Mouse (Mus musculus) ovary, adult 18-20 months (tissue): ENCODE measurements at regions not wholly inside any gene's neighbourhood (a gene's known extent, or its start where the extent isn't known, plus 50 kb on each side); places are given as distances from the start of the nearest gene placed in this dataset.

ENCODE experiments used
- DNase-seq: peaks from one replicate; pipeline ENCODE4 v3.0.0; 2022; ENCODE audit warnings: low spot score, mixed read lengths

DNA sequence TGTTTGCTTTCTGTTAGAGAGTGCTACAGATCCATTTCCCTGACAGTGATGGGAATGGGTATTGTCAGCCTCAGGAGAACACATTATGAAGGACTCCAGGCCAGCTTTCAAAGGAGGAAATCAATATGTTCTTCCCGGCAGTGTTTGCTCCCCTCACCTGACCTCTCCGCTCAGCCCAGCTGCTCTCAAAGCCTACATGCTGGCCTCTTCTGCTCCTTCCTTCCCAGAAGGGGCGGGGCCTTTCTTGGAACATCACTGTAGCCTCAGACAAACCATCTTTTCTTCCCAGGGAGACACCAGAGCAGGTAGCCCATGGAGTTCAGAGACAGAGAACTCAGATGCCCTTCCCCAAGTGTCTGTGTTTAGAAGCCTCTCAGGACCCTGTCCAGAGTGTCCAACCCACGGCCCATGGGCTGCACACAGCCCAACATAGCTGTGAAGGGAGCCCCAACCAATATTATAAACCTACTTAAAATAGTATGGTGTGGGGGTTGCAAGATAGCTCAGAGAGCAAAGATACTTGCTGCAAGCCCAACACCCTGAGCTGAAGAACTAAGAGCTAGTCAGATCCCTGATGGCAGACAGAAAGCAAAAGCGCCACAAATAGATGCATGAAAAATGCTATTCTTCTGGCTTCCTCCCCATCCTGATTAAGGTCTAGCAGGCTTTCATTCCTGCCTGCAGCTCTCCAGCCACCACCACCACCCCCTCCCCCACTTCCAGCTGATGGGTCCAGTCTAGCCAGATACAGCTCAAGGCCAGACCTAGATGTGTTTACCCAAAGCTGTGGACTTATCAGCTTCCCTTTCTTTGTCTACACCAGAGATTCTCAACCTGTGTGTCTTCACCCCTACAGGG lies 141.8 kb upstream of the Hs6st1 start:
- peak; percentile 61 for DNase-seq

DNA sequence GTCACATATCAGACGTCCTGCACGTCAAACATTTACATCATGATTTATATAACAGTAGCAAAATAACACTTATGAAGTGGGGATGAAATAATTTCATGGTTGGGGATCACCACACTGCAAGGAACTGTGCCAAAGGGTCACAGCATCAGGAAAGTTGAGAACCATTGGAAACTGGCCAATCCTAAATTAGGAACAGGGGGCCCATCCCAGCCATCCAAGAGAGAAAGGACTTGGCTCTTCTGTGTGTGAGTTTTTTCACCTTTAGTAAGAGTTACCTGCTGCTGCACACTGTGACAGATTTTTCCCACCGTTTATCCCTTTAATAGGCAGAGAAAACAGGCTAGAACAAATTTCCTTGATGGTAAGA lies 141.2 kb upstream of the Hs6st1 start:
- no peak for DNase-seq

DNA sequence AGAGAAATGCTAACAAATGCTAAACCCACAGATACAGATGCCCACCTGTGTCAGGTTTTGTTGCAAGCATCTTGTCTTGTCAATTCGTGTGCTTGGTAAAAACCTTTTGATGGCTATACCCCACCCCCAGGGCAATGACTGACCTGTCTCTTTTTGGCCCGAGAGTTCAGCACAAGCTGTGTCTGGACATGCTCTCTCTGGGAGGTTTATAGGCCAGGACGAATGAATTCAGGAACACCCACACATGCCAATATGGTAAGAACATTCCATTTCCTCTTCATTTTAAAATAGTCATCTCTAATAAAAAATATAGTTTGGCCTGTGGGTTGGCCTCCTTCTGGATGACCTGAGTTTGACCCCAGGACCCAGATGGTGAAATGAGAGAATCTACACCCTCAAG lies 137.8 kb upstream of the Hs6st1 start:
- DNase-seq = no peak

DNA sequence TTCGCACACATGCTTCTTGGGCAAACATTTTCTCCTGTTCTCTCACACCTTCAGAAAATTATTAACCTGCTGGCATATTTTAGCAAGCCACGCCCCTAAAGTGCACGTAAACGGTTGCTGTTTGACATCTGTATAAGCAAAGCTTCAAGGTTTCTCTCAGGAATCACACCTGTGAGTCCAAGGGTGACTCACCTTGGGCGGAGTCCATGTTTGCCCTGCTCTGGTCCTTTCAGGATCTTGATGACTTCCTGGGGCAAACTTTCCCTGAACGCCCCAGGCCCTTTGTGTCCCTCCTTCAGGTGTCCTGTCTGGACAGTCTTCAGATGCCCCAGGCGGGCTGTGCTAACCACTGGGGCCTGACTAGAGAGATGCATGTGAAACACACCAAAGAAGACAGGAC lies 137.1 kb upstream of the Hs6st1 start:
- no peak for DNase-seq

DNA sequence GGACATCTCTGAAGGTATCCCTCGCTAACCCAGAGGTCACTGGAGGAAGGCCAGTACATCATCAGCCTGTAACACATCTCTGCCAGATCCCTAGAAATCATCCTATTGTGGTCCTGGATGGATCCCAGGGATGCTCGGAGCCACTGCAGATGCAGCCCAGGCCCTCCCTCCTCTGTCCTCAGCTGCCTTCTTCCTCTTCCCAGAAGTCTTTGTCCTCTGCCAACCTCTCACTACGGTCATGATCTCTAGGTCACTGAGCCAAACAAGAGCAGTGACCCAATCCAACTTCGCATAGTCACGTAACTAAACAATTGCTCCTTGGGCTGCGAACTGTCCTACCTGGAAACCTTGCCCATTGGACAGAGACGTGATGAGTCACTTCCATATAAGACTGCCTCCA lies 134.7 kb upstream of the Hs6st1 start:
- no peak for DNase-seq

DNA sequence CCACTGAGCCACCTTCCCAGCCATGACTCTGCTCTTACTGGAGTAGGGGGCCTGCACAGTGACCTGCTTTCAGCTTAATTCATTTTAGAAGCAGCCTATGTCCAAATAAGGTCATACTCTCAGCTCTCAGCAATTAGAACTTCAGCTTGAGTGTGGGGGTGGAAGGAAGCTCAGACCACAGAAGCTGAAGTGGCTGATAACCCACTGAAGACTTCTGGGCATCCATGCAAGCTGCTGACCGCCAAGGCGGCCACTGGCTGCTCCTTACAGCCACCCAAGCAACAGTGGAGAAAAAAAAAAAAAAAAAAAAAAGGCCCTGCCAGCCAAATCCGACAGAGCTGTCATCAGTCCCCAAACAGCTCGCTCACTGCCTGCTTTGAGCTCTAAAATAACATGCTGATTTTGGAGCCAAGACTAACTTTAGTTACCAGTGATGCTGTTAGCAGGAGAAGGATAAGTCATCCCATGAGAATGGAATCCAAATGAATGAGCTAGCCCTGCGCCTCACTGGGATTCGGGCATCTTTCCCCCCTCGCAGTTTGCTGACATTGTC lies 133.0 kb upstream of the Hs6st1 start:
- DNase-seq = no peak

DNA sequence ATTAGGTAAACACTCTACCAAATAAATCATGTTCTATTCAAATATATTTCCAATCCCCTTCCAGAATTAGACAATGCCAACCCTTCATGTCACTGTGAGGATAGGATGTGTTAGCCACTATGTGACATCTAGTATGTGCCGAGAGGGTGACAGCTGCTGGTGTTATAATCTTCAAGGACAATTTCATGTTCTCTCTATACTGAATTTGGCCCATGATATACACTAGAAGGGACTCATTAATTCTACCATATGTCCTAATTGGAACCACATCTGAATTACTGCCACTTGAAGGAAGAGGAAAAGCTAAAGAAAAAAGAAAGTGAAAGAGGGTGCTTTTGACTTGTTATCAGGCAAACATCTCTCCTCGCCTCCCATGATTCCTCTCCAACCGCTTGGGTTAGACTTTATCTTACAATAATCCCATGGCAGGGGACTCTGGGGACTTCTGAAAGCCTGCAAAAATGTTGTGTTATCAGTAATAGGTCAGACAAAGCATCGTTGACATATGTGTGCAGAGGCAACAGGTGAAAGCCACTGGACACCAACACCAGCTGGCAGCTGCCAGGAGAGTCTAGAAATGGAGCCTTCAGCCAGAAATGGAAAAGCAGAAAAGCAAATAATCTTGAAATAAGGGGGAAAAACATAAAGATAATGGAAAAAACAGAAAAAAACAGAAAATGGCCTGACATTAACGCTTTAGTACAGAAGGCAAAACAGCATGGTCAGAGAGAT lies 131.7 kb upstream of the Hs6st1 start:
- DNase-seq = no peak

DNA sequence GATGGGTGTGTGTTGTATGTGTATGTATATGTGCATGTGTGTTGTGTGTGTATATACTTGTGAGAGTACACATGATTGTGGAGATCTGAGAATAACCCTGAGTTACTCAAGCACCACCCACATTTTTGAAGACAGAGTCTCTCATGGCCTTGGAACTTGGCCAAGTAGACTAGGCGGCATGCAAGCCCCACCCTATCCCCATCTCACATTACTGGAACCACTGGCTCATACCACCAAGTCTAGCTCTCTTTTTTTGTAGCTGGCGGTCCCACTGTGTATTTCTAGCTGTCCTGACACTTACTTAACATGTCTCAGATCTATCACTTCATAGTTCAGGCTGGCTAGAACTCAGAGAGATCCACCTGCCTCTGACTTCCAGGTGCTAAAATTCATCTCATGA lies 128.0 kb upstream of the Hs6st1 start:
- DNase-seq = no peak

DNA sequence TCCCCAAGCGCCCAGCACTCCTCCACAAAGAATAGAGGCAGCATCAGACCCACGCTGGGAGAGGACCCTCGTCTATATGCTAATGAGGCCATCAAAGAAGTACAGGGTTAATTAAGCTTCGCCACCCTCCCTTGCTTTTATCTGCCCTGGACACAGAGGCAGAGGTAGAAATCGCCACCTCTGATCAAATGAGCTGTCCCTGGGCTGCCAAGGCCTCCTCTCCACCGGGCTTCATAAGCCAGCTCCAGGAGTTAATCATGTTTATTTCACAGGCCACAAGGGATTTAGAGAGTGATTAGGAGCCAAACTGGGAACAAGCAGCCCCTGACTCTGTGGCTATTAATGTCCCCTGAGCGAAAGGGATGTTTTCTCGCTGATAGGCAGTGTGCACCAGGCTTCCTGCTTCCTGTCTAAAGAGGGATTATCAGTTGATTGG lies 126.5 kb upstream of the Hs6st1 start:
- no peak for DNase-seq

DNA sequence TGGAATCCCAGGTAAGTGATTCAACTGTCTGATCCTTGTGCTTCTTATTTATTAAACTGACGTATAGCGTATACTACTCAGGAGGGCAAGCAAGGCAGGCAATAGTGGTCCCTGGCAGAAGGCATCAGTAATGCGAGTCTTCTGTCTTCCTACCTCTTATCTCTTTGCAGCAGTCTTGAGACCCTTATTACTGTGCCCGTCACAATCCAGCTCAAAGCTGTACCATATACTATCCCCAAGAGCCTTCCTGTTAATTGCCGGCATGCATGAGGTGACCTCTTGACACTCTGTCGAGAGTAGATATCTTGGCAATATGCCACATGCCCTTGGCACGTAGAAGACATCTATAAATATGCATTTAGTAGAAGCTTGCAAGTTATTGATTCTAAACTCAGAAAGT lies 126.0 kb upstream of the Hs6st1 start:
- no peak for DNase-seq

DNA sequence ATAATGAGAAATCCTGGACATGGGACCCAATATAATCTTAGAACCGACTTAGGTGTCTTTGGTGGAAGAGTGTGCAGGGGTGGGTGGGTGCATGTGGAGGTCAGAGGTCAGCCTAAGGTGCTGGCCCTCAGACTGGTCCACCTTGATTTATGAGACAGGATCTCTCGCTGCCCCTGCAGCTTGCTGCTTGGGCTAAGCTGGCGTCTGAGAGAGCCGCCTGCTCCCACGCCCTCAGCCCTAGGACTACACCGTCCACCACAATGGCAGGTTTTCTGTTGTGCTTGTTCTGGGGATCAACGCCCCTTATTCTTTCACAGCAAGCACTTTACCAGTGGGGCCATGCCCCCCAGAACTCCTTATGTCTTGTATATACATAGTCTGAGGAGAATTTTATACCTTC lies 124.4 kb upstream of the Hs6st1 start:
- no peak for DNase-seq

DNA sequence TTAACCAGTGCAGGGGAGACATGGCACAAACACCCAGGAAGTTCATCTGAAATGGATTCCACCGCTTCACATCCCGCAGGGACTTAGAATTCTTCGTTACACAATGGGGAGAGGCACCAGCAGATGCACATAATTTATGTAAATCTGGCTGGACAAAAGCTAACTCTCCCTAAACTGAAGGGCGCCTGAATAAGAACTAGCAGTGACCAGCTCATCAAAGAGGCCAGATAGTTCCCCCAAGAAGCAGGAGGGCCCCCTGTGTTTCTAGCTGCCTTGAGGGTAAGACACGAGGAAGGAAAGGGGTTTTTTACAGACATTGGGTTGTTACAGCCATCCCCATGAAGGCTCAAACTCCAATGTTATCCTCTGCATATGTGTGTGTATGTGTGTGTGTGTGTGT lies 123.8 kb upstream of the Hs6st1 start:
- DNase-seq = no peak

DNA sequence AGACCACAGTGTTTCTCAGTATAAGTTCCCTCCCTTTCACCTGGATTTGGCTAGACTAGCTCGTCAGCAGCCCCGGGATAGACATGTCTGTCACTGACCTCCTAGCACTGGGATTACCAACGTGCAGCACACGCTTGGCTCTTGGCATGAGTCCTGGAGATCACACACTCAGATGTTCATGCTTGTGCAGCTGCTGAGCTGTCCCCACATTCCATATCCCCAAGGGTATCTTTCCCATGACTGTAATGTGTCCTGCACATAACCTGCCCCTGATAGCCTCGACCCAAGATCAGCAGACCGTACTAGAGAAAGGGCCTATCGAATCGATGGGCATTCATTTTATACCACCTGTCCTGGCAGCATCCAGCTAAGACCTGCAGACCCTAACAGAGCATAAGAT lies 123.4 kb upstream of the Hs6st1 start:
- DNase-seq = no peak

DNA sequence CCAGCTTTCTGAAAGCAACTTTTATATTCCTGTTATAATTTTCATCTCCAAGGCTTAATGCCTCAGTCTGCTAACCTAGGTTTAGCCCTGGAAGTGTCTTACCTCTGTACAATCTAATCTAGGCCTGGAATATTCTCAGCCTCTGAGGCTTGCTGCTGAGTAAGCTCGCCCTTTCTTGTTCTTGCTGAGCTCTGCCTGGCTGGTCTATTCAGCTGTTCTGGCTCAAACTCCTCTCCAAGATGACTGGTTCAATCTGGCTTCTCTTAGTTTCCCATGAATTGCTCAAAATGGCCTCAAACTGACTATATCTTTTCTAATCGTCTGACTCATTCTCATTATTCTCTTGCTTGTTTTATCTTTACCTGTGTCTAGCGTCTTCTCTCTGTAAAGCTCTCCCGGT lies 122.6 kb upstream of the Hs6st1 start:
- DNase-seq = no peak

DNA sequence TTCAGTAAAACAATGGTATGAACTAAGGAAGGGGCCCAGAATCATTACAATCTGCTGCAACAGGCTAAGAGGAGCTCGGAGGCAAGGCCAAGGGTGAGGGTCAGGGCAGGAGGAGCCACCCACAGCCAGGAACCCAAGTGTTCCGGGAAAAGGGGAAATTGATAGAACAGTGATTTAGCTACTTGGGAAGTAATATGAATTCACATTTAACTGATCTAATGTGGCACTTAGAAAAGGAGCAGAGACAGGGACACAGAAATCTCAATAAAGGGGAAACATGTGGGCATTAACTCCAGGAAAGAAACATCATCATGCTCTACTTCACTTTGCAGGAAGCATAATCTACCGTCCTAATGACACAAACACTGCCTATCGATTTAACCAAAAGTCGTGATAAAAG lies 120.1 kb upstream of the Hs6st1 start:
- DNase-seq = no peak

DNA sequence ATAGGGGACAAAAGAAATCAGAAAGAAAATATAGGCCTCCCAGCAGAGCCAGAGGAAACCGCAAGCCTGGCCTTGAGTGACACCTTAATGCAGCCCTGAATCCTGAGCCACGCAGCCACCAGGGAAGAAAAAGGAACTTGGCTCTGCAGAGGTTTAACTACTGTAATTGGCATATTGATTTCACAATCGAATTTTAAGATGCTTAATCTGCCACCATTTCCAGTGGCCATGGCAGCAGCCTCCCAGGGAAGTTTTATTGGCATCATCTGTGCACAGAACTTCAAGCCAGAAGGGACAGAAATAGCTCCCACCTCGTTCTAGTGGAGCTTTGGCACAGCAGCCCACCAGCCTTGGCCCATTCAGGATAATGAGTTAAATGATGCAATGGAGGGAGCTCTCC lies 117.1 kb upstream of the Hs6st1 start:
- DNase-seq = no peak

DNA sequence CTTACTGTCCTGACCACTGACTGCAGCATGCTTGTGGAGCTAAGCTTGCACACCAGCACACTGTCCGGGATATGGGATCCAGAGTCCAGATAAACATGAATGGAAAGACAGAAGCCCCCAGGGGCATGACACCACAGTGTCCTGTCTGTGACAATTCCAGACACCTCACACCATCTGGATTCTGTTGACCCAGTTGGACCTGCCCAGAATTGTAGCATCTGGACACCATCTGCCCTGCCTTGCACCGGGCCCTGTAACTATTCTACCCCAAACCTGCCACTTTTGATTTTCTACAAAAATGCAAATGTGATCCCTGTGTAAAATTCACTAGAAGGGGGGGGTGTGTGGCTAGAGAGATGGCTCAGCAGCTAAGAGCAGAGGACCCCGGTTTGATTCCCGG lies 114.5 kb upstream of the Hs6st1 start:
- DNase-seq = no peak

DNA sequence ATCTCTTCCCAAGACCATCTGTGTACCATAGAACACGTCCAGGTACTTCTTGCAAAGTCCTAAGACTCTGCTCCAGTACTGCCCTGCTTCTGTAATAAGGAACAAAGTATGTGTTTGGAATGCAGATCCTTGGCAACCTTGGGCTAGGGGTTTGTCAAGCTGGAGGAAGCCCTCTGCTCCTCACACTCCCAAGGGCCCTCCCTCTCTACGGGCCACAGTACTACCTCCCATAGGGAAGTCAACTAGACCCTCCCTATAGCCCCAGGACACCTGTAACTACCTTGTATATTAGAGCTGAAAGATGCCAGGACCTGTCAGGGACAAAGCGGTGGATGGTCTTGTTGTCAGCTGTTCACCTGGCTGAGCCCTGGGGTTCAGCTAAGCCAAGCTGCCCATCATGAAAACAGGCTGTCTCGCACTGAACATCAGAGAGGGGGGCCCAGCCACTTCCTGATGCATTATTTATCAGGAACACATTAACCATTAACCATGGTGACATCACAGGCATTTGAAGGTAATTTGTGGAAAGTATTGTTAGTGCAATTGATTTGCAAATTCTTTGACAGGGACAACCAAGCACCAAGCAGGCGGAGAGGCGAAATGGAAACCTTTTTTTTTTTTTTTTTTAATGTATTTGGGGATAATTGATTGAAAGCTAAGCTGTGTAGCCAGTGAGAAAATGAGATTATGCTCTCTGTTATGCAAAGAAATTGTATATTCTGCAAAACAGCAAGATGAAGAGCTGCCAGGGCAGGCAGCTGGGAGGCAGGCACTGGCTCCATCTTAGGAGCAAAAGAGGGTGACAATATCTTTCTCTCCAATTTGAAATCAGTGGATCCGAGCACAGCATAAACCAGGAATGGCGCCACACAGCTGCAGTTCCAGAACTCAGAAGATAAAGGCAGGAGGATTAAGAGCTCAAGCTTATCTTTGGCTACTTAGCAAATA lies 110.5 kb upstream of the Hs6st1 start:
- no peak for DNase-seq

DNA sequence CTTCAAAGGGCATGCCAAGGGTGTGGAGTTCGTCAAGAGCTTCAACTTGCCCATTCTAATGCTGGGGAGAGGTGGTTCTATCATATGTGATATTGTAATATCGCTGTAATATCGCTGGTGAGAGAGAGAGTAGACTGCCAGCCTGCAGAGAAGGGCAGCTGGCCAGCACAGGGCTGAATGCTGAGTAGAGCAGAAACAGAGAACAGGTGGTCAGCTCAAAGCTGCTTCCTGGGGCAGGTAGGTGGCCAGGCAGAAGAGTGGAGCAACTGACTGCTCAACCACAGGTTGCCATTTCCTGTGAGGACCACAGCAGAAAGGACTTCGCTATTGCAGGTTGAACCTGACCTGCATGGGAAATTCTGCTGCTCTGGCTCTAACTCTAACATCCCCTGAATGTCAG lies 108.5 kb upstream of the Hs6st1 start:
- DNase-seq = no peak

DNA sequence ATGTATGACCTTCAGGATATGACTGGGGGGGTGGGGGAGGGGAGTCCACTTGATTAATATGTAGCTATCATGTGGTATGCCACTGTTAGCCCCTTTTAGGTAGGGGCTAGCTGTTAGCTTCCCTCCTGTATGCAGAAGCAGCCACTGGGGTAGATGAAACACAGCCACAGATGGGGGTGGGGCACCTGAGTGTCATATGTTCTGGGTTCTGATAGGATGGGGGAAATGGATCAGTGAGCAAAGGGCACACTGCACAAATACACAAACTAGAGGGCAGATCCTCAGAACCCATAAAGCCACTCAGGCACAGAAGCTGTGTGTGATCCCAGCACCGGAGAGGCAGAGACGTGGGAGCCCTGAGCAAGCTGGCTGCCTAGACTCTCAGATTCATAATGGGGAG lies 107.4 kb upstream of the Hs6st1 start:
- DNase-seq = no peak

DNA sequence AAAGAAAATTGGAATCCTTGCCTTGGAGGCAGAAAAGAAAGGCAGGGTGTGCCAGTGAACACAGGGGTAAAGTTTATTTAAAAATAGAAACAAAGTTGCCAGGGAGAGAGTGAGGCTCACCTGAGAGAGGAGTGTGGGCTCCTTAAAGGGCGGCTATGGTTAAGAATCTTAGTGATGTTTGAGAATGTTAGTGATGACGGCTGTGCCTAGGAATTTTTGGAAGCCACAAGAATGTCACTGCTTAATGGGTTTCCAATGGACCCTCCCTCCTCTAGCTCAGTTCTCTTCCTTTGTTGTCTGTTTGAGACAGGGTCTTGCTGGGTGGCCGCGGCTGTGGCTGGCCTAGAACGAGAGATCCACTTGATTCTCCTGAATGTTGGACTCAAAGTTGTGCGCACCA lies 106.3 kb upstream of the Hs6st1 start:
- no peak for DNase-seq

DNA sequence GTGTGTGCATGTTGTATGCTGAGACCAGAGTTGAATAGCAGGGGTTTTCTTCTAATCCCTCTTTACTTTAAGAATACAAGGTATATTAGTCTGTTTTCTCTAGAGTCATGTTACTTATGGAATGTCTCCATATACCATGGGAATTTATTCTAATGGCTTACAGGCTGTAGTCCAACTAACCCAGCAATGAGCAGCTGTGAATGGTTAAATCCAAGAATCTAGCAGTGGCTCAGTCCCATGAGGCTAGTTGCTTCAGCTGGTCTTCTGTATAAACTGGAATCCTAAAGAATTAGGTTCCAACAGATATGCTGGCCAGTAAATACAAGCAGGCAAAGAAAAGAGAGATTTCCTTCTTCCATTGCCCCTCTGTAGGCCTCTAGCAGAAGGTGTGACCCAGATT lies 99.7 kb upstream of the Hs6st1 start:
- DNase-seq = no peak
